Mouse (Mus musculus): ENCODE measurements at regions not wholly inside any gene's neighbourhood (a gene's known extent, or its start where the extent isn't known, plus 50 kb on each side); places are given as distances from the start of the nearest gene placed in this dataset.

GRCm38 (mm10) chr10:83857794-83858442 lies 135.3 kb downstream of the 1500009L16Rik start:
- TF ChIP-seq CTCF (IDR thresholded peaks at IDR 0.05; ENCODE audit: borderline replicate concordance, control insufficient read depth, extremely low read depth, insufficient read depth, low read length, poor library complexity) = no peak
- TF ChIP-seq POLR2A (IDR thresholded peaks at IDR 0.05; ENCODE audit: control insufficient read depth, extremely low read depth, insufficient read depth, low read length, poor library complexity) = no peak

Measured in thymus, adult 2 months (tissue).